ENCODE assay signal across 9 mouse cellular contexts in genomic region chr17:25036183-25036582, GRCm38 (mm10). TPM values are rescaled to one million over a fixed set of nuclear protein-coding genes. Genes with fewer than 3 reads are reported as not detected.
DNase-seq lines count a peak whose midpoint lies in the region; TF ChIP-seq lines count a peak whose summit lies in the region.
"Had no signal": no experiment of that assay in that cellular context is flagged by ENCODE, and none has a peak within 500 bp of the region (broad histone marks: within the 10 kb centered on the region; RNA-seq: fewer than 3 reads in every experiment).

No protein-coding gene starts in this region.

- WGBS in lung, adult 2 months = 65% methylated on average over 4 of the region's 4 CpGs
- 68% methylated on average over 4 of the region's 4 CpGs for WGBS in limb, embryonic 10.5 days

- DNase-seq in gastrocnemius, adult 18-20 months (ENCODE audit: low spot score) = peak; percentile 11
- no peak for DNase-seq in gastrocnemius, postnatal 36 days
- no peak for DNase-seq in lung, adult 2 months
- no peak for DNase-seq in lung, postnatal 25 days (ENCODE audit: low spot score)
- DNase-seq in R1 (ENCODE audit: low read depth, low spot score) = peak; percentile 28
- peak; percentile 15 for DNase-seq in lung, postnatal 14 days
- no peak for DNase-seq in limb, embryonic 10.5 days (ENCODE audit: low spot score)
- DNase-seq in thymus, postnatal 10 days (ENCODE audit: low spot score in 2 of 2) = no peak

- H3K9me3 ChIP-seq in limb, embryonic 10.5 days (replicated peaks) = no peaks in the 10 kb centered on the region
- H3K9me3 ChIP-seq: heart, embryonic 15.5 days had no signal

- intact Hi-C loops in gastrocnemius, postnatal 36 days (cut with DNase I) = no loop called here

- H3K27ac ChIP-seq in limb, embryonic 10.5 days = no peak overlapping the region
- H3K27ac ChIP-seq: heart, embryonic 15.5 days had no signal

- H3K36me3 ChIP-seq in limb, embryonic 10.5 days = peaks cover 73% of the 10 kb centered on the region

- H3K4me1 ChIP-seq in lung, adult 2 months (ENCODE audit: control insufficient read depth, insufficient read depth, low read length) = no peaks in the 10 kb centered on the region; the same call in 1 of the 2 replicates
- H3K4me1 ChIP-seq in limb, embryonic 10.5 days = no peaks in the 10 kb centered on the region
- H3K4me1 ChIP-seq: heart, embryonic 15.5 days had no signal

- no peak for TF ChIP-seq POLR2A in lung, adult 2 months (IDR thresholded peaks at IDR 0.05; ENCODE audit: borderline replicate concordance, extremely low read depth, low read depth, low read length)

- TF ChIP-seq CTCF in lung, adult 2 months (IDR thresholded peaks at IDR 0.05; ENCODE audit: insufficient read depth, low read length) = peak; percentile 68

- H3K4me3 ChIP-seq in lung, adult 2 months (replicated peaks; ENCODE audit: extremely low read depth, low read depth, low read length) = no peak overlapping the region
- H3K4me3 ChIP-seq in limb, embryonic 10.5 days = no peak overlapping the region
- H3K4me3 ChIP-seq: heart, embryonic 15.5 days had no signal

- H3K27me3 ChIP-seq in limb, embryonic 10.5 days (ENCODE audit: low read depth, poor library complexity, severe bottlenecking) = no peaks in the 10 kb centered on the region
- H3K27me3 ChIP-seq: heart, embryonic 15.5 days had no signal

RNA-seq across cellular contexts. Expression of gene Ift140, which starts 20.3 kb away (rescaled TPM):
- 1 to 10 TPM; 1.9 to 2.1 TPM for total RNA-seq in gastrocnemius, adult 18-20 months (2021)
- 1 to 10 TPM; 1.7 to 2.0 TPM for total RNA-seq in gastrocnemius, postnatal 36 days (2021)
- 9.1 and 11.1 TPM in 2 replicates for polyA plus RNA-seq in lung, adult 2 months (2012; rRNA removed)
- 24.2 and 30.0 TPM in 2 replicates for polyA plus RNA-seq in limb, embryonic 10.5 days (2016; fragmentation: Nextera tagmentation; extraction: Ambion mirVana)

RNA-seq across cellular contexts. Expression of gene Cramp1l, which starts 20.6 kb away (rescaled TPM):
- 1 to 10 TPM; 6.8 to 7.6 TPM for total RNA-seq in gastrocnemius, adult 18-20 months (2021)
- 1 to 10 TPM; 5.9 to 7.1 TPM for total RNA-seq in gastrocnemius, postnatal 36 days (2021)
- 16.4 and 18.0 TPM in 2 replicates for polyA plus RNA-seq in lung, adult 2 months (2012; rRNA removed)
- 10.4 and 10.8 TPM in 2 replicates for polyA plus RNA-seq in limb, embryonic 10.5 days (2016; fragmentation: Nextera tagmentation; extraction: Ambion mirVana)

RNA-seq across cellular contexts. Expression of gene Tmem204, which starts 47.2 kb away (rescaled TPM):
- 10 to 100 TPM; 10.8 to 18.8 TPM for total RNA-seq in gastrocnemius, adult 18-20 months (2021)
- 10 to 100 TPM; 10.3 to 10.7 TPM for total RNA-seq in gastrocnemius, postnatal 36 days (2021)
- 340 and 393 TPM in 2 replicates for polyA plus RNA-seq in lung, adult 2 months (2012; rRNA removed)
- polyA plus RNA-seq in limb, embryonic 10.5 days (2016; fragmentation: Nextera tagmentation; extraction: Ambion mirVana) = 11.3 and 15.3 TPM in 2 replicates

Comparison
In these comparisons a context has a peak if more than half of its experiments do, and no peak if none do; other contexts are left out.
1. DNase-seq: peak in gastrocnemius, adult 18-20 months (single experiment), R1 (single experiment) and lung, postnatal 14 days (single experiment); none in gastrocnemius, postnatal 36 days (0 of 2), lung, adult 2 months (single experiment), lung, postnatal 25 days (single experiment), limb, embryonic 10.5 days (single experiment) and thymus, postnatal 10 days (0 of 2).